Mouse (Mus musculus) cerebellum, adult 9-10 months (tissue): ENCODE data around the gene Myo16.

Experiments used
- DNase-seq: peaks from one replicate; pipeline ENCODE4 v3.0.0; 2022

Myo16 gene

DNA sequence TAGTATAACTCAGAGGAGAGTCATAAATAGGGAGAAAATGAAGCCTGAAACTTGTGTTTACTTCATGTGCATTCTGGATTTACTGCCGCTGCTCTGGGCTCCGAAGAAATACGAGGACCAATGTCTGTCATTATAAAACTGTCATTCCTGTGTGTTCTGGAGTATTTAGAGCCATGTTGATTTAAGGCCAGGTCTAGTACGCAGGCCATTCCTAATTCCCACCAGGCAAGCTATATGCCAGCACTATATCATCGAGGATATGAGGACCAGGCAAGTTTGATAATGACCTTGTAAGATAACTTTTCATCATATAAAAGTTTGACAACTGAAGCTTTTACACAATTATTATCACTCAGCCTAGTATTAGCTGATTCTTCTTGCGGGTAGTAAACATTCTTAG, 153.6 kb downstream of the Myo16 start:
- no peak for DNase-seq

GRCm38 (mm10) chr8:10307770-10308476, 154.2 kb downstream of the Myo16 start:
- no peak for DNase-seq

DNA sequence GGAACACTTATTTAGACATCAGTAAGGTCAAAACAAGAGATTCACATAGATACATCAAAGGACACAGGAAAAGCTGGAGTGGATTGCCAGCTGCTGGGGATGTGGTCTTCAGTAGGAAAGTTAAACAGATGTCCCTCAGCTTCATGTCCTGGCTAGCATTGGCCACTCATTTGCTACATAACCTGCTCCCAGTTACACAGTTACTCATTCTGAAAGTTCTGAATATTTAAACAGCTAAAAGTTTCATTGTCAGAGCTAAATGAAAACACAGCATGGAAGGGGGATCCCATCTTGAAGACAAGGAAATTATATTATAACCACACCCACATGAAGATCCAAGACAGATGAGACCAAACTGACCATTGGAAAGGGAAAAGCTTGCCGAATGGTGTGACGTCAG, 156.8 kb downstream of the Myo16 start:
- no peak for DNase-seq

- no peak for DNase-seq
Measured at GRCm38 (mm10) chr8:10312316-10312715, 158.6 kb downstream of the Myo16 start.

DNA sequence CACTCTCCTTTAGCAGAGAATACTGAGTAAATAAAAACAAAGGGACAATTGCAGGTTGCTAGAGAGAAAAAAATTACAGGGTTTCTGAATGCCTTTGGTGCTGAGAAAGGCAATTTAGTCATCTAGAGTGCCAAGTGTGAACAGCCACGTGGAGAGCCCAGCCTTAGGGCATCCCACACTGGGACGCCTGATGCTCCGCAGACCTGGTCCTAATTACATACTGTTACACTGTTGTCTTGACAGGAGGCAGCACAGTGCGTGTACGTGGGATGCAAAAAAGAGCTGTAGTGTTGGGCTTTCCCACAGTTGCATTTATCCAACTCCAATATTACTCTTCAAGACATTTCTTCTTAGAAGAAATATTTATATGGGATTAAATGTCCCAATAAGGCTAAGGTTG, 162.5 kb downstream of the Myo16 start:
- DNase-seq, result no peak

- DNase-seq, result no peak
Measured at GRCm38 (mm10) chr8:10318103-10318502, 164.4 kb downstream of the Myo16 start.

- peak; percentile 10 for DNase-seq
Measured at GRCm38 (mm10) chr8:10350451-10350850, 196.7 kb downstream of the Myo16 start.

GRCm38 (mm10) chr8:10358711-10359110, 205.0 kb downstream of the Myo16 start:
- DNase-seq, result no peak

DNA sequence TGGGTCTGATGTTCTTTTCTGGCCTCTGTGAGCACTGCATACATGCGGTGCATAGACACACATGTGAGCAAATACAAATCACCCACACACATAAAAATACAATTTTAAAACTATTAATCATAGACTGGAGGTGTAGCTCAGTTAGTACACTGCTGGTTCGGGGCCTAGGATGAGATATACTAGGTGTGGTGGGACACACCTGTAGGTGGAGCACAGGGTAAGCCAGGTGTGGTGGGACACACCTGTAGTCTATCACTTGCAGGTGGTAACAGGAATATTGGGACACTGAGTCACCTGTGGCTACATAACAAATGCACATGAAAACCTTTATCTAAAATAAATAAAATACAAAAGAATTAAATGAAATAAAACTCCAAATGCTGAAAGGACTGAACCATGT, 209.2 kb downstream of the Myo16 start:
- DNase-seq, result no peak

GRCm38 (mm10) chr8:10363654-10364406, 210.1 kb downstream of the Myo16 start:
- DNase-seq, result no peak

GRCm38 (mm10) chr8:10366141-10366540, 212.4 kb downstream of the Myo16 start:
- DNase-seq, result no peak

- no peak for DNase-seq
Measured at GRCm38 (mm10) chr8:10372571-10372970, 218.9 kb downstream of the Myo16 start.

DNA sequence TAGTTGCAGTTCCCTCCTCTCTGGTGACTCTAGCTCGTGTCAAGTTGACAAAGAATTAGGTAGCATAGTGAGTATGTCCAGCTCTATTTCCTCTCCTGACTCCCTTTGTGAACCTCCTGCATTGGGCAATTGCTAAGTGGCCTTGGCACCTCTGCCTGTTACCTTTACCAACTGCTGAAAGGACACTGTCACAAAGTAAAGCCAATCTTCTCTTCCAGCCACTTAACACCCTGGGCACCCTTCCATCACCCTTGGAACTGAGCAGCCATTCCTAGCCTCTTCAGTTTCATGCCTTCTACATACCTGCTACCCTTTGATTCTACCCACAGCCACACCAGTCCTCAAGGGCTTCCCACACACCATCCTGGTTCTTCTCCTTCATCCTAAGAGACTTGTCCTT, 233.4 kb downstream of the Myo16 start:
- no peak for DNase-seq

GRCm38 (mm10) chr8:10391096-10391683, 237.5 kb downstream of the Myo16 start:
- DNase-seq, result no peak

DNA sequence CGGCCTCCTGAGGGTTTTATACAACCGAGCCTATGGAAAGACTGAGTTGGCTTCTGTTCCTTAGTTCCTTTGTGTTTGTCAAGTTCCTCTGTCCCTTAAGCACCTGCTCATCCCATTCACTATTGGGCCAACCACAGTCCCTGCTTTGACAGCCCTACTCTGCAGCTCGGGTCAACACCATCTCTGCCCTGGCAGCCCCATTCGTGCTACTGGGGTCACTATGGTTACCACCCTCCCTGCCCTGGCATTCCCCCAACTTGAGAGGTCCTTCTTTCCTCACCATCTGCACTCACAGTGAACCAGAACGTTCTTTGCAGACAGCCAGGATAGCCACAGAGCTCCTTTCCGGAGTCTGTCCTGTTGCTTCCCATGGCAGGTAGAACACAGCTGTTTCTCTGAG, 238.2 kb downstream of the Myo16 start:
- no peak for DNase-seq

GRCm38 (mm10) chr8:10394506-10394905, 240.8 kb downstream of the Myo16 start:
- no peak for DNase-seq

DNA sequence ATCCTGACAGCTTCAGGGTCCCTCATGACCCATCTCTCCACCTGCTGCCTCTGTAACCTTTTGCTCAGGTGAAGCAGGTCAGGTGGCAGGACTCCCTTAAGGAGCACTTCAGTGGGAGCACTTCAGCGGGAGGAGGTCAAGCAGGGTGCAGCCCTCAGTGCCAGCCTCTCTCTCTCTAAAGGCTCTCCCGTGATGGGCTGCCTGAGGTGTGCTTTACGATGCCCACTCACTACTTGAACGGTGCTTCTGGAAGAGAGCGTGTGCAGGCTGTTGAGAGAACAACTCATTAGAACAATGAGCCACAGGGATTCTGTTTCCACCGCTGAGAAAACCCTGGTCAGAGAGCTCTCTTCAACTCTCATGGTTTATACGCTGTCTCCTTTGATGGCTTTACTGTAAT, 241.4 kb downstream of the Myo16 start:
- DNase-seq, result no peak

- DNase-seq, result peak; percentile 71
Measured at GRCm38 (mm10) chr8:10402606-10403005, 248.9 kb downstream of the Myo16 start.

- peak; percentile 18 for DNase-seq
Measured at GRCm38 (mm10) chr8:10405469-10405868, 251.8 kb downstream of the Myo16 start.

DNA sequence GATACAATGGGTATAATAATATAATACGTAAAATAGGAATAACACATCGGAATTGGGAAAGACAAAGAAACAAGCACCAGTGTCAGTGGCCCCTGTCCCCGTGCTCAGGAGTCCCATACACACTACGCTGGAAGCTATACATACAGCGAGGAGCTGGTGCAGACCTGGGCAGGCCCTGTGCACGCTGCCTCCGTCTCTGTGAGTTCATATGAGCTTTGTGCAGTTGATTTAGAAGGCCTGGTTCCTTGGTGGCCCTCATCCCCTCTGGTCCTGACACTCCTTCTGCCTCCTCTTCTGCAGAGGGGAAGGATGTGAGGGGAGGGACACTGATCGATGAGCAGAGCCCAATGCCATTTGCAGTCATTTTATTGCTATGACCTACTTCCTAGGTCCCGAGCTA, 255.3 kb downstream of the Myo16 start:
- no peak for DNase-seq

- no peak for DNase-seq
Measured at GRCm38 (mm10) chr8:10411511-10411910, 257.8 kb downstream of the Myo16 start.

DNA sequence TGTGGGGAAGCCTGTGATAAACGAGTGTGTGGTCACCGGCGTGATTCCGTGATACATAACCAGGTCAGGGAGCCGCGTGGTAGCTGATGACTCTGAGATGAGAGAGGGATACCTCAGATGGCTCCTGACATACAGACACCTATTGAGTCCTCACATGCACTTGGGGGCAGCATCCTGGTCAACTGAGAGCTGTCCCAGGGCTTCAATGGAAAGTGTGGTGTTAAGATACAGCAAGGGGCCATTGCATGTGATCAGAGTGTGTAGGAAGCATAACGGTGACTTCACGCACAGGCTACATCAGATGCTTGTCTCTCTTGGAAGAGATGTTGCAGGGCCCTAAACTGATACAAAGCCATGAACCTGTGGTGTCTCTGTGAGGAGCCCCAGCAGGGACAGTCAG, 260.2 kb downstream of the Myo16 start:
- DNase-seq, result no peak

DNA sequence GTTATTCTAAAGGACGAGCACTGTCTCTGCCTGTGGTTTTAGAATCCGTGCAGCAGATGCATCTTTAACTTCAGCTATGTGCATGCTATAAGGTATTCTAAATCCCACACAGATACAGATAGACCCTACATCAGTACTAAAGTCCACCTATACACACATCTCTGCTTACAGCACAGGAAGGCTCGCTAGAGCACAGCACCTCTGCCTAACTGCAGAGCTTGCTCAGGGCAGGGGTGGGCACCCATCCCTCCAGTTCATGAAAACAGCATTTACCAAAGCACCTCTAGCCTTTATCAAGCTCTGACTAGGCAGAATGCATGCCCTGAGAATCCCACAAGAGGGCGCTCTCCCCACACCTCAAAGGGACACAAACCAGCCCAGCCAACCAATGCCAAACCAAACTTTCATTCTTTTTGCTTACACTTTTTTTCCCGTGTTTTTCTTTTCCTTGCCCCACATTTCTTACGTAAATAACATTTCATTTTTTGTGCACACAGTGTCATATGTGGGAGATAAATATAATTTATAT, 261.0 kb downstream of the Myo16 start:
- peak; percentile 43 for DNase-seq

DNA sequence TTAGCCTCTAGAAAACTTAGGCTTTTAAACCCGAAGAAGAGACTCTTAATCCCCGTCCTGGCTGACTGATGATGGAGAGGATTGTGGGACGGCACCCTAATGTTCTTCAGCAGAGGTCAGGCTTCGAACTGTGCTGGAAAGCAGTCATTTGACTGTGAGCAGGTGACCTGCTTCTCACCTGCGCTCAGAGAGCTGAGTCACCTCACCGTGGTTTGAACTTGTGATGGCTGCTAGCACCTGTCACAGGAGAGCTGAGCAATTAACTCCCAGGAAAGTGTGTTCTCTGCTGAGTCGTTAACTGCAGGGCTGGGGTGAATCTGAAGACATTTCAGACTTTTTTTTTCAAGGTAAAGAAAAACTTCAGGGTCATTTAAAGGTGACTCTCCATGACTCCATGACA, 261.6 kb downstream of the Myo16 start:
- DNase-seq, result no peak
